Mouse (Mus musculus): ENCODE measurements around the gene Pitpnc1. TPM values are rescaled to one million over a fixed set of nuclear protein-coding genes. Genes with fewer than 3 reads are reported as not detected.

Pitpnc1 gene
- polyA plus RNA-seq, 1 experiment from 2014 or later, result 40.5 TPM

GRCm38 (mm10) chr11:107161215-107161614, 309.3 kb downstream of the Pitpnc1 start:
- no peak overlapping the region for H3K27ac ChIP-seq
- no peak overlapping the region for H3K4me2 ChIP-seq (replicated peaks)
- WGBS, result 83% methylated on average over 4 of the region's 4 CpGs
- no peak for ATAC-seq (ENCODE audit: low FRiP score, low read depth)
- H3K27me3 ChIP-seq, result no peaks in the 10 kb centered on the region
- H3K4me3 ChIP-seq, result no peak overlapping the region
- no peak overlapping the region for H3K9ac ChIP-seq
- peaks cover 19% of the 10 kb centered on the region for H3K36me3 ChIP-seq
- no peaks in the 10 kb centered on the region for H3K4me1 ChIP-seq
- peaks cover 4% of the 10 kb centered on the region; the same call in 1 of the 2 replicates for H3K9me3 ChIP-seq

GRCm38 (mm10) chr11:107159034-107159433, 311.5 kb downstream of the Pitpnc1 start:
- no peak for ATAC-seq (ENCODE audit: low FRiP score, low read depth)
- peaks cover 9% of the 10 kb centered on the region; the same call in 1 of the 2 replicates for H3K9me3 ChIP-seq
- no peak overlapping the region for H3K4me3 ChIP-seq
- no peak overlapping the region for H3K9ac ChIP-seq
- WGBS, result 39% methylated on average over 1 of the region's 1 CpGs
- no peak overlapping the region for H3K27ac ChIP-seq
- peaks cover 4% of the 10 kb centered on the region; the same call in 1 of the 2 replicates for H3K36me3 ChIP-seq
- no peak overlapping the region for H3K4me2 ChIP-seq (replicated peaks)
- H3K4me1 ChIP-seq, result no peaks in the 10 kb centered on the region
- H3K27me3 ChIP-seq, result no peaks in the 10 kb centered on the region

Other genes starting within 250 kb of the Pitpnc1 start
- 175 and 178 TPM in 2 replicates for gene Psmd12, start 8.8 kb upstream of the Pitpnc1 start, polyA plus RNA-seq (2015; fragmentation: Nextera tagmentation; extraction: Ambion mirVana)
- gene Helz, start 77.2 kb upstream of the Pitpnc1 start, polyA plus RNA-seq (2015; fragmentation: Nextera tagmentation; extraction: Ambion mirVana), result 19.2 and 22.0 TPM in 2 replicates
- gene Cacng1, start 245.8 kb upstream of the Pitpnc1 start, polyA plus RNA-seq (2015; fragmentation: Nextera tagmentation; extraction: Ambion mirVana), result 7.1 and 8.8 TPM in 2 replicates

All from limb, embryonic 13.5 days (tissue).